Mouse (Mus musculus) small intestine, adult 2 months (tissue): ENCODE measurements at regions not wholly inside any gene's neighbourhood (a gene's known extent, or its start where the extent isn't known, plus 50 kb on each side); places are given as distances from the start of the nearest gene placed in this dataset.

Experiments
- H3K27ac ChIP-seq: fragments of 200-500 bp; 2 replicates; pipeline ENCODE4 v1.5.1; 2012; ENCODE audit warnings: low read depth, low read length, control low read depth, inconsistent platforms; ENCODE audit not compliant: insufficient read depth
- H3K27me3 ChIP-seq: fragments of 200-500 bp; 2 replicates; pipeline ENCODE4 v1.6.1; 2012; ENCODE audit warnings: mild to moderate bottlenecking, moderate library complexity, low read length, inconsistent platforms; ENCODE audit not compliant: control insufficient read depth, insufficient read depth
- H3K36me3 ChIP-seq: fragments of 200-500 bp; 2 replicates; pipeline ENCODE4 v1.6.1; 2012; ENCODE audit warnings: mild to moderate bottlenecking, low read length, control low read depth, inconsistent platforms; ENCODE audit not compliant: control insufficient read depth, insufficient read depth
- H3K4me1 ChIP-seq: fragments of 200-500 bp; 2 replicates; pipeline ENCODE4 v1.6.1; 2012; ENCODE audit warnings: low read length, inconsistent platforms, mixed read lengths; ENCODE audit not compliant: control insufficient read depth, insufficient read depth, insufficient read length
- H3K4me3 ChIP-seq: fragments of 200-500 bp; 2 replicates; pipeline ENCODE4 v1.5.1; 2012; ENCODE audit warnings: low read depth, mild to moderate bottlenecking, control low read depth, inconsistent platforms, low read length, moderate library complexity
- CTCF ChIP-seq: fragments of 200-500 bp; IDR thresholded peaks from 2 replicates; pipeline ENCODE4 v1.5.1; 2012; ENCODE audit warnings: low read depth, mild to moderate bottlenecking, control low read depth, inconsistent platforms, low read length, moderate library complexity, mixed read lengths; ENCODE audit not compliant: insufficient replicate concordance, insufficient read length; ENCODE audit errors: extremely low read depth
- POLR2A ChIP-seq: fragments of 200-500 bp; IDR thresholded peaks from 2 replicates; pipeline ENCODE4 v1.6.1; 2012; ENCODE audit warnings: low read depth, mild to moderate bottlenecking, control low read depth, inconsistent platforms, low read length, moderate library complexity
- whole genome bisulfite sequencing: fragments of 180-500 bp; shearing (Covaris S2); methylation state at CpG from one replicate; pipeline ENCODE4 v1.1.7; 2018; 5-methylcytosine and 5-hydroxymethylcytosine counted together

DNA sequence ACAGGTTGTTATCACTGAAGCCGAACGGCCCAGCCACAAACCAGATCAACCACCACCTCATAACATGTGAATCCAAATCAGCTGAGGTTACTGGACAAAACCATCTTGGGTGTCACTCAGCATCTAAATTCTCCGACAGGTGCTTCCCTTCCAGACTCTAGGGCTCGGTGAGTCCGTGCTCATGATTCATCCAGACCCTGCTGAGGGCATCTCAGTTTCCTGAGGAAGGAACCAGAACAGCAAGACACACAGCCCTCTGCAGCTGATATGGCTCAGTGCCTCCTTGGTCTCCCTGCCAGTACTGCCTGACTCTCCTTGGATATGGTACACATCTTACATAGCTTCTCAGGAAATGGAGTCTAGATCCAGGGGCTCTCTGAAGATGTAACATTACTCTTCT is 51.6 kb upstream of the Adgrl4 start:
- TF ChIP-seq POLR2A (no peak), CTCF (no peak)
- no peaks in the 10 kb centered on the region for H3K27me3 ChIP-seq
- no peak overlapping the region for H3K4me3 ChIP-seq
- H3K4me1 ChIP-seq = no peaks in the 10 kb centered on the region
- no peak overlapping the region for H3K27ac ChIP-seq
- H3K36me3 ChIP-seq = no peaks in the 10 kb centered on the region
- 73% methylated on average over 5 of the region's 5 CpGs for WGBS
